Mouse (Mus musculus): ENCODE data around the gene Polq. TPM values are rescaled to one million over a fixed set of nuclear protein-coding genes. Genes with fewer than 3 reads are reported as not detected.
"Not testable (repeated sequence)": the region's sequence is repeated elsewhere in the genome, so short reads cannot be mapped to it uniquely, and the experiment has no call there.

Gene Polq
- polyA plus RNA-seq, 1 experiment from 2014 or later = 1.8 TPM

DNA sequence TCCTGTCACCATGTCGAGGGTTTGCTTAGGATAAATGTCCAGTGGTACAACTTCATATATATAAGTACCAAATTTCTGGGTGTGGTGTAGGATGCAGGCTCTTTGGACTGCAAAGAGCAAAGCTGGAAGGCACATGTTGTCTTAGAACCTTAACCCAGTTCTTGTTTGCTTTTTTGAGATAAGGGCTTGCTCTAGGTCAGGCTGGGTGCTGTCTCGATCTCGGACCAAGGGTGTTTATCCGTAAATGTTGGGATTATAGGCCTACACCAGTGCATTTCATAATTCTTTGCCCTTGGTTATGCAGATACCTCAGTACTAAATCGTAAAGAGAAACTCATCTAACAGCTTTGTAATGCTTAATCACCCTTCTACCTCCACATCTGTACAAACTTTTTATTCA lies 750 bp downstream of the Polq start:
- Histone ChIP-seq H3K36me3 (ENCODE audit: inconsistent target) (no peaks in the 10 kb centered on the region), H3K79me2 (ENCODE audit: inconsistent target) (peaks cover 27% of the 10 kb centered on the region), H3K4me3 (ENCODE audit: inconsistent target) (peak overlapping the region; percentile 69), H3K27ac (no peak overlapping the region)
- 63% methylated on average over 5 of the region's 5 CpGs for WGBS (ENCODE audit: missing documents)

DNA sequence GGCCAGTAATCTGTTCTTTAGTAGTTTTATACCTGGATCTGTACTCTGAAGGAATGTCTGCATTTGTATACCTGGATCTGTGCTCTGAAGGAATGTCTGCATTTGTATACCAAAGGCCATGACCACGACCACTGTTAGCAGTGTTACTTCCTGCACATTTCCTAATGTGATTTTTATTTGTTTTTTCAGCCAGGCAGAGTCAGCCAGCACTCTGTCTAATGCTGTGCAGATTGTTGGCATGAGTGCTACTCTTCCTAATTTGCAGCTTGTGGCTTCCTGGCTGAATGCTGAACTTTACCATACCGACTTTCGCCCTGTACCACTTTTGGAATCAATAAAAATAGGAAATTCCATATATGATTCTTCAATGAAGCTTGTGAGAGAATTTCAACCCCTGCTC lies 16.0 kb downstream of the Polq start:
- WGBS (ENCODE audit: missing documents) = 59% methylated on average over 3 of the region's 3 CpGs
- Histone ChIP-seq H3K79me2 (ENCODE audit: inconsistent target) (no peaks in the 10 kb centered on the region), H3K27ac (no peak overlapping the region), H3K36me3 (ENCODE audit: inconsistent target) (no peaks in the 10 kb centered on the region), H3K4me3 (ENCODE audit: inconsistent target) (no peak overlapping the region)

DNA sequence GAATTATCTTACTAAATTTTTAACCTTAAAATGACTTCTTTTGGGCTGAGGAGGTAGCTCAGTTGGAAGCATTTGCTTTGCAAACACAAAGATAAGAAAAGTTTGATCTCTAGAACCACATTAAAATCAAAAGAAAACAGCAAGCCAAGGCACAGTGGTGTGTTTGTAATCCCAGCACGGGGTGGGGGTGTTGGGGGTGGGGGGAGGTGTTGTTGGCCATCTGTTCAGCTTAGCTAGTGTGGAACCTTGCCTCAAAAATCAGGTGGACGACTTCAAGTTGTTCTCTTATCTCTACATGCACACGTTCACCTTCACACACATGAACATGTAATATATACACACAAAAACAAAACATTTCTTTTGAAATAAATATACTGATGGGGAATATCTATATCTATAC lies 20.4 kb downstream of the Polq start:
- H3K79me2 ChIP-seq (ENCODE audit: inconsistent target) = no peaks in the 10 kb centered on the region
- 100% methylated on average over 1 of the region's 3 CpGs for whole genome bisulfite sequencing (ENCODE audit: missing documents)
- H3K36me3 ChIP-seq (ENCODE audit: inconsistent target) = no peaks in the 10 kb centered on the region
- H3K27ac ChIP-seq = no peak overlapping the region
- H3K4me3 ChIP-seq (ENCODE audit: inconsistent target) = no peak overlapping the region

DNA sequence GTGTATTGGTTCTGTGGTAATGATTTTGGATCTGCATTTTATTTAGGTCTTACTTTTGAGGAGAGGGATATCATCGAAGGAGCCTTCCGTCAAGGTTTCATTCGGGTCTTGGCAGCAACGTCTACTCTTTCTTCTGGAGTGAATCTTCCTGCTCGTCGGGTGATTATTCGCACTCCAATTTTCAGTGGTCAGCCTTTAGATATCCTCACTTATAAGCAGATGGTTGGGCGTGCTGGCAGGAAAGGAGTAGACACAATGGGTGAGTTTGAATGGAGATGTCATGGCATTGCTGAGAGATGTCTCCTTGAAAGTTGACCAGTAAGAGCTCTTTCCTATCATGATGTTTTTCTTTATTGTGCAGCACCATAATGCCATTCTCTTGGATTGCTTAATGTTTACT lies 23.2 kb downstream of the Polq start:
- H3K36me3 ChIP-seq (ENCODE audit: inconsistent target) = no peaks in the 10 kb centered on the region
- 98% methylated on average over 8 of the region's 8 CpGs for WGBS (ENCODE audit: missing documents)
- H3K79me2 ChIP-seq (ENCODE audit: inconsistent target) = no peaks in the 10 kb centered on the region
- H3K4me3 ChIP-seq (ENCODE audit: inconsistent target) = no peak overlapping the region
- no peak overlapping the region for H3K27ac ChIP-seq

DNA sequence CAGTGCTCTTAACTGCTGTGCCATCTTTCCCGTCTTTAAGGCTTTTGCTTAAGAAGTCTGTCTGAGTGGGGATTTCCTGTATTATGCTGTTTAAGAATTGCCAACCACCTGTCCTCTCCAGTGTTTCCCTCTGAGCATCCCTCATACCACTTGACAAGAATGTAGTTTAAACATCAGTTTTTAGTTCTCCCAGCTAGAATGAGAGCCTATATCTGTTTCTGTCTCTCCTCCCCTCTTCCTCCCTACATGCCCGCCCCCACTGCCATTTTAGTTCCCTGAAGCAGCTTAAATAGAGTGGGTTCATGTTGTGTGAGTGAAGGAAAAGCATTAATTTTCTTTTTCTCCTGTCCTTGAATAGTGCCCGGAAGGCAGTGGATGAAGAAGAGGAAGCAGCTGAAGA lies 48.0 kb downstream of the Polq start:
- Histone ChIP-seq H3K36me3 (ENCODE audit: inconsistent target) (peaks cover 9% of the 10 kb centered on the region; the same call in 1 of the 2 replicates), H3K27ac (no peak overlapping the region), H3K4me3 (ENCODE audit: inconsistent target) (no peak overlapping the region), H3K79me2 (ENCODE audit: inconsistent target) (no peaks in the 10 kb centered on the region)
- WGBS (ENCODE audit: missing documents) = 92% methylated on average over 3 of the region's 3 CpGs

DNA sequence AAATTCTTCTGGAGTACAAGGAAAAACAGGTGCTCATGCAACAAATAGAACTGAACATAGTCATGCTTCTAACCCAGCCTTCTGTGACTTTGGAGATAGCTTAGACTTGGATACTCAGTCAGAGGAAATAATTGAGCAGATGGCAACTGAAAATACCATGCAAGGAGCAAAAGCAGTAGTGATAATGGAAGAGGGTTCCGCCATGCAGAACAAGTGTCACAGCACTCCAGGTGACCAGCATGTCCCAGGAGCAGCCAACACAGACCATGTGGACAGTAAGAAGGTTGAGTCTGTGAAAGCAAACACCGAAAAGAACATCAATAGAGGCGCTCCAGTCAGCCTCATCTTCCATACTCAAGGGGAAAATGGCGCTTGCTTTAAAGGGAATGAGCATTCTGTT lies 49.7 kb downstream of the Polq start:
- no peak overlapping the region for H3K4me3 ChIP-seq (ENCODE audit: inconsistent target)
- H3K79me2 ChIP-seq (ENCODE audit: inconsistent target) = no peaks in the 10 kb centered on the region
- H3K27ac ChIP-seq = no peak overlapping the region
- H3K36me3 ChIP-seq (ENCODE audit: inconsistent target) = peaks cover 9% of the 10 kb centered on the region; the same call in 1 of the 2 replicates
- WGBS (ENCODE audit: missing documents) = 97% methylated on average over 4 of the region's 4 CpGs

DNA sequence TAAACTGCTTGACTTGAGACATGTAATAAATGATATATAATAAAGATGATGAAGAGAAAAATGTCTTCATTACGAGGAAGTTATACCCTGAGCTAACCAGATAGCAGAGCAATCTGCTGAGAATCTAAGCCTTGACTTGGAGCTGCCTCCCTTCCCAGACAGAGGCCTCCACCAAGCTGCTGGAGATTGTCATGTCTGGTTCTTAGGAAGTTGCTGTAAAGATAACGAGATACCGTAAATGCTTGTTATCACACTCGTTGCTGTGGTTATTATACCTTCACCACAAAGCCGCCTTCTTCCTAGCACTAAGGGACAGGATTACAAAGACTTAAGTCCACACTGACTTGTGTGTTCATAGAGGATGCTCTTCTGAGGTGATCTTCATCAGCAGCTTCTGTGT lies 60.8 kb downstream of the Polq start:
- H3K27ac ChIP-seq = no peak overlapping the region
- H3K36me3 ChIP-seq (ENCODE audit: inconsistent target) = no peaks in the 10 kb centered on the region
- H3K4me3 ChIP-seq (ENCODE audit: inconsistent target) = no peak overlapping the region
- no peaks in the 10 kb centered on the region for H3K79me2 ChIP-seq (ENCODE audit: inconsistent target)
- WGBS (ENCODE audit: missing documents) = 90% methylated on average over 5 of the region's 5 CpGs

DNA sequence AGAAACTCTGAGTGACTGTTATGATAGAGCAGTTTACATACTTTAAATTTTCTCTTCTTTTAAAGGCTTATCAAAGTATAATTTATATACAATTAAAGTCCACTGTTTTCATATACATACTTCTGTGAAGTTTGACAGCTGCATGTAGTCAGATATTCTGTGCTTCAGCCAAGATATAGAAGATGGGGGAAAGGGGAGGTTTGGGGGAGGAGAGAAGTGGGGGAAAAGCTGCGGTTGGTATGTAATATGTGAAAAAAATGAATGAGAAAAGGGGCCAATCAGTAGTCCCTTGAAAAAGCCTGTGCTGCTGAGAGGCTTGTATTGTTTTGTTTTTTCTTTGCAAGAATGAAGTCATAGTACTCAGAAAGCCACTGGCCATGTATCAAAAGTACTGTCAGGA lies 78.1 kb downstream of the Polq start:
- H3K36me3 ChIP-seq (ENCODE audit: inconsistent target) = no peaks in the 10 kb centered on the region
- no peak overlapping the region for H3K4me3 ChIP-seq (ENCODE audit: inconsistent target)
- no peak overlapping the region for H3K27ac ChIP-seq
- WGBS (ENCODE audit: missing documents) = 91% methylated on average over 1 of the region's 1 CpGs
- H3K79me2 ChIP-seq (ENCODE audit: inconsistent target) = no peaks in the 10 kb centered on the region

DNA sequence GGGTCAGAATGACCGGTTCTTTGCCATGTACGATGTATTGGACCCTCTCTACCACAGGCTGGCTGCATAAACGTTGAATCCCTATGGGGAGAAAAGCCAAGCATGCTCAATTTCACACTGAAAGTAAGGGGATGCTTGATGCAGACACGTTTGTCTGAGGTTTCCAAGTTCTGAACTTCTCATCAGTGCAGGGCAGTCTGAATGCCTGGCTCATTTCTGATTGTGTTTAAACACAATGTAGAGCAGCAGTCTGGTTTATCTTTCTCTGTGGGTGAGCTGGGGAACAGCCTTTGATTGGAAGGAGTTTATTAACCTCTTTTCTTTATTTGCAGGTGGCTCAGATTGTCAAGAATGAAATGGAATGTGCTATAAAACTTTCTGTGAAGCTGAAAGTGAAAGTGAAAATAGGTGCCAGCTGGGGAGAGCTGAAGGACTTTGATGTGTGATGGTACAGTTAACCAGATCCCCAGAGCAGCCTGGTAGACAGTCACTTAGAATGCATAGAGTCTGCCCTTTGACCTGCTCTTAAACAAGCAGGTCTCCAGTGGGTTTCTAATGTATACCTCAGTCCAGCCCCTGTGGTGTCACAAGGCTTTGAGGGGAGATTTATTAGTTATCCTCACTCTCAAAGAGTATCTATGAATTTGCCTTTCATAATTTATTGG lies 82.7 kb downstream of the Polq start:
- Histone ChIP-seq H3K27ac (no peak overlapping the region), H3K79me2 (ENCODE audit: inconsistent target) (no peaks in the 10 kb centered on the region), H3K36me3 (ENCODE audit: inconsistent target) (no peaks in the 10 kb centered on the region), H3K4me3 (ENCODE audit: inconsistent target) (no peak overlapping the region)
- 72% methylated on average over 4 of the region's 4 CpGs for WGBS (ENCODE audit: missing documents)

DNA sequence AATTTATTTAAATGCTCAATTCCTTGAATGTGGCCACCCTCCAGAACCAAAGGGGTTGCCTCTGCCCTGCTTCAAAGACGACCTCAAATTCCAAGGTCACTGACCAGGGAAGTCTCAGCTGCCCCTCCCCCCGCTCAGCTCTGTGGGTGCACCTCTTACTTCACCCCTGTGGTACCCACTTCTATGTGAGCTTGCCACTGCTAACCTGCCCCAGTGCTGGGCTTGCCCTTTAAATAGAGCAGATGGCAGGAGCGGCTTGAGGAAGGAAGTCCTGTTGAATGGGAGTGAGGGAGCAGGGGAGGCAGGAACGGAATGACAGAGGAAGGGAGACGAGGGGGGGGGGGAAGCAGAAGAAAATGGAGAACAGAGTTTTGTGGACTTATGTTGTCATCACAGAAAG lies 97.2 kb downstream of the Polq start:
- Histone ChIP-seq H3K36me3 (ENCODE audit: inconsistent target) (no peaks in the 10 kb centered on the region), H3K27ac (no peak overlapping the region), H3K4me3 (ENCODE audit: inconsistent target) (no peak overlapping the region), H3K79me2 (ENCODE audit: inconsistent target) (no peaks in the 10 kb centered on the region)
- WGBS (ENCODE audit: missing documents) = 12% methylated on average over 5 of the region's 5 CpGs

DNA sequence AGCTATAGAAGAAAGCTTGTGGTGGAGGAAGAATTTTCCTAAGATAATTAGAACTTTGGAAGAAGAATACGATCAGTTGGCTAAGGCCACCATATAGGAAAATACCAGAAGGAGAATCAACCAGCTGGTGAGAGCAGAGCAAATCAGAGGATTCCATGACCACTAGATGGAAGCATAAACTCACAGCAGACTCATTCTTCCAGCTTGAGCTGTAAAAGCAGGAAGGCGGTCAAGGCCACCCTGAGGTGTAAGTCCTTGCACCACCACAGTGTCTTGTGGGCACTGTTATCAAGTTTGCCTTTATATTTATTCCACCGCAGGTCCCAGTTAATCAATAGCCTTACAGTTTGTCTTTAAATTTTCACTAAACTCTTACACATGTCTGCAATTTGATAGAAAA lies 97.7 kb downstream of the Polq start:
- Histone ChIP-seq H3K27ac (no peak overlapping the region), H3K4me3 (ENCODE audit: inconsistent target) (no peak overlapping the region), H3K79me2 (ENCODE audit: inconsistent target) (no peaks in the 10 kb centered on the region), H3K36me3 (ENCODE audit: inconsistent target) (no peaks in the 10 kb centered on the region)
- WGBS (ENCODE audit: missing documents) = 31% methylated on average over 3 of the region's 3 CpGs

DNA sequence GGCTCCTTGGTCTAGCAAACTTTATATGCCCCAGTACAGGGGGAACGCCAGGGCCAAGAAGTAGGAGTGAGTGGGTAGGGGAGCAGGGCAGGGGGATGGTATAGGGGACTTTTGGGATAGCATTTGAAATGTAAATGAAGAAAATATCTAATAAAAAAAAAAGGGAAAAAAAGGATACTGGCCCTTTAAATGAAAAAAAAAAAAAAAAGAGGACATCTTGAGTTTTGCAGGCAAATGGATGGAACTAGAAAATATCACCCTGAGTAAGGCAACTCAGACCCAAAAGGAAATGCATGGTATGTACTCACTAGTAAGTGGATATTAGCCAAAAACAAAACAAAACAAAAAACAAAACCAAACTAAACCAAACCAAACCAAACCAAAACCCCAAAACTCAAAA lies 113.6 kb downstream of the Polq start:
- H3K36me3 ChIP-seq (ENCODE audit: inconsistent target); H3K79me2 ChIP-seq (ENCODE audit: inconsistent target); H3K27ac ChIP-seq; H3K4me3 ChIP-seq (ENCODE audit: inconsistent target): not testable (repeated sequence)
- 91% methylated on average over 1 of the region's 1 CpGs for WGBS (ENCODE audit: missing documents)

Other genes with a start within 250 kb of the Polq start
- 0.33 to 1.3 TPM (median 1.3 TPM) in 3 replicates for gene Slc15a2, start 226.8 kb upstream of the Polq start, polyA plus RNA-seq (2018)
- 2.2 to 7.1 TPM (median 3.3 TPM) in 3 replicates for gene Iqcb1, start 183.4 kb upstream of the Polq start, polyA plus RNA-seq (2018)
- gene Eaf2, start 136.8 kb upstream of the Polq start, polyA plus RNA-seq (2018) = not detected in 3 replicates
- gene Golgb1, start 136.6 kb upstream of the Polq start, polyA plus RNA-seq (2018) = 18.2 to 49.2 TPM (median 25.8 TPM) in 3 replicates
- 214 to 424 TPM (median 292 TPM) in 3 replicates for gene Hcls1, start 76.8 kb upstream of the Polq start, polyA plus RNA-seq (2018)
- gene Fbxo40, start 21.3 kb upstream of the Polq start, polyA plus RNA-seq (2018) = 0.03 TPM in 1 of 3 replicates, not detected in the others

All from macrophage (primary cell).